Mouse (Mus musculus) G1E (cell line): ENCODE results near the gene Iffo1.

ENCODE experiments used
- CTCF ChIP-seq: IDR thresholded peaks from 2 replicates; pipeline ENCODE4 v1.5.1; 2012; ENCODE audit warnings: low read depth, low read length, inconsistent platforms, mixed read lengths
- GATA1 ChIP-seq: IDR thresholded peaks from 2 replicates; pipeline ENCODE4 v1.6.1; 2012; ENCODE audit warnings: borderline replicate concordance, low read length, inconsistent platforms, mixed read lengths
- POLR2AphosphoS5 ChIP-seq: IDR thresholded peaks from 2 replicates; pipeline ENCODE4 v1.6.1; 2012; ENCODE audit warnings: low read depth, low read length, inconsistent platforms; ENCODE audit not compliant: insufficient replicate concordance
- TAL1 ChIP-seq: conservative IDR thresholded peaks from 2 replicates; pipeline ENCODE4 v1.6.1; 2012; ENCODE audit warnings: low read depth, low read length, inconsistent platforms, mixed read lengths

GRCm38 (mm10) chr6:125175469-125175868 lies 30.4 kb downstream of the Iffo1 start:
- no peak for TF ChIP-seq TAL1
- no peak for TF ChIP-seq CTCF
- TF ChIP-seq GATA1 = no peak
- no peak for TF ChIP-seq POLR2AphosphoS5
